9 mouse cellular contexts compared by ENCODE assay signal in the genomic region with DNA sequence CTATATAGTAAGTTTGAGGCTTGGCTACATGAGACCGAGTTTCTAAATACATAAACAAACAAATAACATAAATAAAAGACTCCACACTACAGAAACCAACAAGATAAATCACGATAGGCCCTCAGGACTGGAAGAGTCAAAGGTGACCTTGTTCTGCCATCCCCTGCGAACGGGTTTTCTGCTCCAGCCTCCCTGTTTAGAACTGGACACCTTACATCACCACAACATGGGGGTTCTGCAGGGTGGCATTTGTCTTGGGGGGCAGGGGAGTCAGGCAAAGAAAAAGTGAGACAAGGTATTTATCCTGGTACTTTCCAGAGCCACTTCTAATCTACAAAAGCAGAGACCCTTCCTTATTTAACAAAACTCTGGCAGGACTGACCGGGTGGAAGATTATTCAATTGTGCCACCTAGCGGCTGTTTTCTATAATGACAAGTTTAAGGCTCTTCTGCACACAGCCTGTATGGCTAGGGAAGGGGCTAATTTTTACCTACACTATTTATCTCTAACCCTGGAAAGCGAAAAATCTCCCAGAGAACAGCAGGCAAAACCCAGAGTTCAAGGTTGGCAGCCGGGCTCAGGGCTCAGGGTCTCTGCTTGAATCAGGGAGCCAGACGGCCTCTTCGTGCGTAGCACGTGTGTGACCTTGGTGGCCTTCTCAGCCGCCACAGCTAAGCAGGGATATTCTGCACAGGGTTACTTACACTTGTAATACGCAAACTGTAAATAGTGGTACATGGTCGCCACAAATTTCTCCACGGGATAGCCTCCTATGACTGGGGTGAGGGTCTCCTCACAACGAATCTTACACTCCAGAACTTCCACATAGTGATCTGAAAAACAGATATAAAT. TPM values are rescaled to one million over a fixed set of nuclear protein-coding genes. Genes with fewer than 3 reads are reported as not detected.
A peak's percentile ranks its signal among the peaks of the same experiment; 100 is the strongest.
DNase-seq lines count a peak whose midpoint lies in the region; ATAC-seq lines count a peak whose summit lies in the region.
"Had no signal": no experiment of that assay in that cellular context is flagged by ENCODE, and none has a peak within 500 bp of the region (broad histone marks: within the 10 kb centered on the region; RNA-seq: fewer than 3 reads in every experiment).

No protein-coding gene starts in this region.

- no peaks in the 10 kb centered on the region for H3K9me3 ChIP-seq in liver, embryonic 12.5 days (replicated peaks)
- no peaks in the 10 kb centered on the region for H3K9me3 ChIP-seq in neural tube, embryonic 12.5 days

- 62% methylated on average over 17 of the region's 17 CpGs for WGBS in liver, embryonic 12.5 days (ENCODE audit: insufficient replicate concordance)
- WGBS in neural tube, embryonic 12.5 days = 68% methylated on average over 17 of the region's 17 CpGs

- no peak overlapping the region for H3K9ac ChIP-seq in liver, embryonic 12.5 days
- no peak overlapping the region for H3K9ac ChIP-seq in neural tube, embryonic 12.5 days

- peak; percentile 13 to 33 for DNase-seq in frontal cortex, postnatal 36 days (ENCODE audit: low spot score in 2 of 2)
- no peak for DNase-seq in frontal cortex, postnatal 25 days (ENCODE audit: low spot score in 2 of 2)
- peak; percentile 72 for DNase-seq in CD4-positive, CD25-positive, alpha-beta regulatory T cell, adult 2 months (ENCODE audit: low read depth, low spot score)
- peak; percentile 33 for DNase-seq in cerebellum, adult 8-10 months
- DNase-seq in heart, postnatal 10 days = peak; percentile 57 to 74
- DNase-seq in right cerebral cortex, postnatal 14 days = no peak

- ATAC-seq in liver, embryonic 12.5 days = peak; percentile 48
- peak; percentile 44; the same call in 1 of the 2 replicates for ATAC-seq in neural tube, embryonic 12.5 days (ENCODE audit: low FRiP score, low read depth)

- H3K36me3 ChIP-seq in liver, embryonic 12.5 days = peaks cover 50% of the 10 kb centered on the region
- H3K36me3 ChIP-seq in neural tube, embryonic 12.5 days = no peaks in the 10 kb centered on the region

- no peak overlapping the region for H3K4me2 ChIP-seq in liver, embryonic 12.5 days
- H3K4me2 ChIP-seq in neural tube, embryonic 12.5 days (replicated peaks) = no peak overlapping the region

- H3K4me1 ChIP-seq in liver, embryonic 12.5 days = no peaks in the 10 kb centered on the region
- no peaks in the 10 kb centered on the region for H3K4me1 ChIP-seq in neural tube, embryonic 12.5 days

- H3K27ac ChIP-seq in liver, embryonic 12.5 days = no peak overlapping the region
- H3K27ac ChIP-seq in neural tube, embryonic 12.5 days = no peak overlapping the region

- H3K4me3 ChIP-seq in liver, embryonic 12.5 days = no peak overlapping the region
- H3K4me3 ChIP-seq in neural tube, embryonic 12.5 days = no peak overlapping the region

- no peaks in the 10 kb centered on the region for H3K27me3 ChIP-seq in liver, embryonic 12.5 days (replicated peaks)
- no peaks in the 10 kb centered on the region for H3K27me3 ChIP-seq in neural tube, embryonic 12.5 days (replicated peaks)

- intact Hi-C loops in heart, postnatal 10 days (cut with DNase I) = loop anchor here (2.0 to 10.0 kb wide), 2 partner anchors 62 to 396 kb away; no protein-coding TSS in a partner anchor

RNA-seq across cellular contexts. Expression of gene Crtap, which starts 9.4 kb away (rescaled TPM):
- 10 to 100 TPM; 61.0 to 66.3 TPM for total RNA-seq in heart, postnatal 10 days (2021)
- polyA plus RNA-seq in liver, embryonic 12.5 days (2016; fragmentation: Nextera tagmentation; extraction: Ambion mirVana) = 33.2 and 33.8 TPM in 2 replicates
- polyA plus RNA-seq in neural tube, embryonic 12.5 days (2016; fragmentation: Nextera tagmentation; extraction: Ambion mirVana) = 41.3 and 42.8 TPM in 2 replicates

RNA-seq across cellular contexts. Expression of gene Glb1, which starts 19.8 kb away (rescaled TPM):
- 10 to 100 TPM; 21.5 to 25.1 TPM for total RNA-seq in heart, postnatal 10 days (2021)
- 16.7 and 17.7 TPM in 2 replicates for polyA plus RNA-seq in liver, embryonic 12.5 days (2016; fragmentation: Nextera tagmentation; extraction: Ambion mirVana)
- 22.4 and 24.5 TPM in 2 replicates for polyA plus RNA-seq in neural tube, embryonic 12.5 days (2016; fragmentation: Nextera tagmentation; extraction: Ambion mirVana)

RNA-seq across cellular contexts. Expression of gene Tmppe, which starts 19.8 kb away (rescaled TPM):
- total RNA-seq in heart, postnatal 10 days (2021) = 1 to 10 TPM; 5.1 to 5.6 TPM
- 4.7 and 4.8 TPM in 2 replicates for polyA plus RNA-seq in liver, embryonic 12.5 days (2016; fragmentation: Nextera tagmentation; extraction: Ambion mirVana)
- 8.0 and 8.4 TPM in 2 replicates for polyA plus RNA-seq in neural tube, embryonic 12.5 days (2016; fragmentation: Nextera tagmentation; extraction: Ambion mirVana)

RNA-seq across cellular contexts. Expression of gene Bcl2a1c, which starts 51.2 kb away (rescaled TPM):
- not detected for total RNA-seq in heart, postnatal 10 days (2021)
- polyA plus RNA-seq in liver, embryonic 12.5 days (2016; fragmentation: Nextera tagmentation; extraction: Ambion mirVana) = not detected in 2 replicates
- not detected in 2 replicates for polyA plus RNA-seq in neural tube, embryonic 12.5 days (2016; fragmentation: Nextera tagmentation; extraction: Ambion mirVana)
- polyA plus RNA-seq: stomach, embryonic 14.5 days had no signal

Comparison
In these comparisons a context has a peak if more than half of its experiments do, and no peak if none do; other contexts are left out.
1. DNase-seq: peak in frontal cortex, postnatal 36 days (2 of 2), CD4-positive, CD25-positive, alpha-beta regulatory T cell, adult 2 months (single experiment), cerebellum, adult 8-10 months (single experiment) and heart, postnatal 10 days (2 of 2); none in frontal cortex, postnatal 25 days (0 of 2) and right cerebral cortex, postnatal 14 days (single experiment).